Mouse (Mus musculus) adrenal gland, postnatal 10 days (tissue): ENCODE data around the gene Tmem136. TPM values are rescaled to one million over a fixed set of nuclear protein-coding genes. Genes with fewer than 3 reads are reported as not detected.

Source experiments
- DNase-seq: peaks from one replicate; pipeline ENCODE4 v3.0.0; 2021; ENCODE audit warnings: mixed read lengths
- total RNA-seq, 2 experiments: library from RNA; stranded (reverse); gene quantifications; 2 replicates each; pipeline ENCODE4 v1.2.3; 2021

Gene Tmem136
- total RNA-seq, 2 experiments from 2014 or later: 3.9 to 4.1 TPM

DNA sequence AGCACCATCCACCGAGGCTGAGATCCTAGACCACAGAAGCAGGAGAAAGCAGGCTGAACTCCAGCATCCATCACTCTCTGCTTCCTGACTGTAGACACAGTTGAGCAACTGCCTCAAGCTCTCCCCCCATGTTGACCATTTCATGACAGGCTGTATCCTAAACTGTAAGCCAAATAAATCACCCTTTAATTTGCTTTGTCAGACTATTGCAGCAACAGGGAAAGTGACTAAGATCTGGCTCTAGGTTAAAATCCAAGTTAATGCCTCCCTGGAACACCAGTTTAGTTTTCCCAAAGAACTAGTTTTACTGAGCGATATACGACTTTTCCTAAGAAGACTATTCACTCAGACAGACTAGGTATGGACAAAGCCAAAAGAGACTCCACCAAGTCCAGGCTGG lies 37.7 kb downstream of the Tmem136 start:
- no peak for DNase-seq

DNA sequence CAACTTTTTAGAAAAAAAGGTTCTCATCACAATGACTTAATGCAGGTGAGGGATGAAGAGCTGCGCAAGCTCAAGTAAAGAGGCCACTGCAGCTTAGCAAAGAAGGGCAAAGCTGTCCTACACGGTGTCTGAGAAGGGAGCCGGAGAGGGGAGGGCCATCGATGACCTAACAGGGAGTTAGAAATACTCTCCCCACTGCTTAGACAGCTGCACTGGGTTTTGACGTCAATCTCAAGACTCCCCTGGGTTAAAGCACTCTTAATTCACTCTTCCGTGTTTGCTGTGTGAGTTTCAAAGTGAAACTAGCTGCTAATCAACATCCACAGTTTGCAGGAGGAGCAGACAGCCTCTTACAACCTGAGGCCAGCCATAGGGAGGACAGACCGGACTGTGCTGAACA lies 40.2 kb downstream of the Tmem136 start:
- DNase-seq: no peak

DNA sequence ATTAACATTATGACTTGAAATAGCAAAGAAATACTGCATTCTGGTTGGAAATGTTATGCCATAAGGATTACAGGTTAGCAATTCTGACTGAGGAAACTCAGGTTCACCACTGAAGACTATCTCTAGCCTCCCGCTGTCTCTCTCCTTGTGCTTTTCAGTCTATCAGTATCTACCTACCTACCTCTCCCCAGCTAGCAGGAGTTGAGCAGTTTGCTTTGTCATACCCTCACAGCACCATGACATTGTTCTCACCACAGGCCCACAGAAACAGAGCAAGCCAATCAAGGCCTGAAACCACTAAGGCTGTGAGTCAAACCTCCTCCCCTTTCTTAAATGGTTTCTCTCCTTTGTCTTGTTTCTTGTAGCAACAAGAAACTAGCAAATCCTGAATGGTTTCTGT lies 41.8 kb downstream of the Tmem136 start:
- no peak for DNase-seq

DNA sequence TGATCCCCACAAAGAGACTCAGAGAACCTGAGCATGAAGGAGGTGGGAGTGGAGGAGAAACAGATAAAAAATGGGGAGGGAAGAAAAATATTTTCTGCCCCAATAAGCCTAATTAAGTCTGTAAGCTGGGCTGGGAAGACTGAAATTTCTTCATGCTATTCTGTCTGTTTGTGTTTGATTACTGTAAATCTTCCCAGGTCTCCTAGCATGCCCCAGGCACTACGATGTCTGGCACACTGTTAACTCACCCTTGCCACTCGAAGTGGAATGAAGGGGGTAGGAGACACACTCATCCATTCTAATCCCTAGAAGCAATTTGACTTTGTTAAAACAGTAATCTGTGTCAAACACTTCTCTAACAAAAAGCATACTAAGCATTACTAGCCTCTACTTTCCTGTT lies 44.6 kb downstream of the Tmem136 start:
- no peak for DNase-seq

DNA sequence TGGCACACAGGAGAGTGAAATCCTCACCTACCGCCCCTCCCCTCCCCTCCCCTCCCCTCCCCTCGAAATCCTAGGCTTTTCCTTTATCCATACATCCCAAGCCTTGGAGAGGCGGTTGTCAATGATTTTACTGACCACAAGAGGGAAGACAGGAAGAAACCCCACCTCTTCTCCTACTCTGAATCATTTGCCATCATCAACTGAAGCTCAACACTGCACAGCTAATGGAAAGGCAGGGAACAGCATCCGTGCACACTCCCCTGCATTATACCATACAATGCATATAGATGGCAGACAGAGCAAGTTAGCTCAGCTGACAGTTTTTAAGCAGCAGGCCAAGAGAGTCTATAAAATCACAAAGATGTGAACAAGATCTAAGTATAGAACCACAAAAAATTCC lies 45.2 kb downstream of the Tmem136 start:
- no peak for DNase-seq

DNA sequence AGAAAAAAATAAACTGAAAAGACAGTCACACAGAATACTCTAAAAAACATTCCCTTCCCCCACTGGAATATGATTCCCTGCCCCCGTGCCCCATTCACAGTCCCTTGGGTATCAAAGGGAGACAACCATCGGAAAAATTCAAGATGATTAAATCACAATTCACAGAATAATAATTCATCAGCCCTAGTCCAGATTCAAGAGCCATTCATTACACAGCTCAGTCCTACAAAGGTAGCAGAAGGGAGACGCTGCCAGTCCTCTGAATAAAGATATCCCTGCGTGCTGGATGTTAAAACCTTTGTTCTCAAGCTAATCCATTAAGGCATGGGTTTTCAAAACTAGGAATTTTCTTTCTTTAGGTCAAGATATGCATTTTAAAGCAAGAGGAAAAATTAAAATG lies 45.8 kb downstream of the Tmem136 start:
- no peak for DNase-seq

DNA sequence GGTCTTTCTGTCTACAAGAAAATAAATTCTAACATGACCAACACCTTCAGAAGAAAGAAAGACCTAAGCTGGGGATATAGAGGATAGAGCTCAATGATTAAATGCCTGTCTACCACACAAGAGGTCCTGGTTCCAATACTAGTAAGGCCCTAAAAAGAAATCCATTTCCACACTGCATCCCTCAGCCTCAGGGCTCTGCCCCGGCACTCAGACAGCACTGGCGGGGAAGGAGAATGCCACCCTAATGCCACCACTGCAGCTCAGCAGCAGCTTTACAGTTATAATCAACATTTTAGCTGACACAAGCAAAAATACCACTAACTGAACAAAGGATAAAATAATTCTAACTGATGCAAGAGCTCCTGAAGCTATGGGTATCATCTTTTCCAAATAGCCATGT lies 46.2 kb downstream of the Tmem136 start:
- DNase-seq: no peak

DNA sequence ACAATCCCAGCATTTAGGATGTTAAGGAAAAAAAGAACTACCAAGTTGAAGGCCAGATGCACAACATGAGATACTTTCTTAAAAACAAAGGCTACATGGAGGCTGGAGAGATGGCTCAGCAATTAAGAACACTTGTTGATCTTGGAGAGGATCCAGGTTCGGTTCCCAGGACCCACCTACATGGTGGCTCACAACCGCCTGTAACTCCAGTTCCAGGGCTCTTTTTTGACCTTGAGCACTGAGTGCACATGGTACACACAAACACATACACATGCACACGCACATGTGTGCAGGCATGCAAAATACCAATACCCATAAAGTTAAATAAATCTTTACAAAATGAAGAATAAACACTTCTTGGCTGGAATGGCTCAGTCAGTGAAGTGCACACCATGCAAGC lies 48.5 kb downstream of the Tmem136 start:
- DNase-seq: no peak

DNA sequence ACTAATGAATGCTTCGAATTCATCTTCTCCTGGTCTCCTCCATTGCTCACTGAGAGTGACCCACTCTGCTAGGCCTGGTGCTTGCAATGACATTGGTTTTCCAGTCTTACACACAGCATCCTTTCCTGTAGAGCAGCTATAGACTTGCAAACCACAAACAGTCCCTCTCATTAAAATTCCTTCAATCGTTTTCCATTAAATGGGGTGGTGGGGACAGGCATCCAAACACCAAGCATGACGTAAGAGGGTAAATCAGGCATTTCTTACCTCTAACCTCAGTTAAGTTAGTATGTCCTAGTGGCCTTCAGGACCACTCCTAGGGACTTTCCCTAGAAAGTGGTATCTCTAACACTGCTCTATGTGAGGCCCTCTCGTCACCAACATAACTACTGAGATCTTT lies 51.1 kb downstream of the Tmem136 start:
- no peak for DNase-seq

DNA sequence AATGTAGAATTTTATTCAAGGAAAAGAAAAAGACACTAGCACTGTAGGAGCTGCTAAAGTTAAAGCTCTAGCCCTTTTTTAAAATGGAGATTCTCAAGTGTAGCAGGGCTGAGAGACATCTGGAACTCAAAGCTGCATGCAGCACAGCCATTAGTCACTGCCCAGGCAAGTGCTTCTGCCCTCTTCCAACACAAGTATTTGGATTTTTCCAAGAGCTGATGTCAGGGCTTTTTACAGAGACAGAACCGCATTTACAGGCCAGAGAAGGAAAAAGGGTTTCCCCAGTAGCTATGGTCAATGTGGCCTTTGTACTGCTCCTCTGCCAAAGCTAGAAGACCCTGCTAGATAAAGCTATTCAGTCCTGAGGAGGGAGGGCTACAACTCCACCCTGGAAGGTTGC lies 54.8 kb downstream of the Tmem136 start:
- DNase-seq: no peak

Other genes with a start within 250 kb of the Tmem136 start
- 1 to 10 TPM; 1.2 to 1.5 TPM for gene Grik4, start 172.1 kb downstream of the Tmem136 start, total RNA-seq
- 100 to 1,000 TPM; 104 to 112 TPM for gene Arhgef12, start 9.3 kb downstream of the Tmem136 start, total RNA-seq
- not detected for gene Pou2f3, start 93.8 kb upstream of the Tmem136 start, total RNA-seq
- gene Oaf, start 123.3 kb upstream of the Tmem136 start, total RNA-seq: 10 to 100 TPM; 24.8 to 46.9 TPM
- under 1 TPM in 1 of 2 experiments, not detected in 1; 0.12 TPM for gene Trim29, start 194.3 kb upstream of the Tmem136 start, total RNA-seq